Mouse (Mus musculus) ES-Bruce4 (cell line): Measurements from ENCODE around the gene Fam207a.

Source experiments
- CTCF ChIP-seq: IDR thresholded peaks from one replicate; pipeline ENCODE4 v1.8.1; 2011; ENCODE audit warnings: low read depth, low read length
- EP300 ChIP-seq: IDR thresholded peaks from 2 replicates; pipeline ENCODE4 v1.6.1; 2011; ENCODE audit warnings: low read depth, low read length; ENCODE audit not compliant: insufficient read depth
- POLR2A ChIP-seq: IDR thresholded peaks from one replicate; pipeline ENCODE4 v1.8.1; 2011; ENCODE audit warnings: low read length; ENCODE audit not compliant: insufficient read depth

DNA sequence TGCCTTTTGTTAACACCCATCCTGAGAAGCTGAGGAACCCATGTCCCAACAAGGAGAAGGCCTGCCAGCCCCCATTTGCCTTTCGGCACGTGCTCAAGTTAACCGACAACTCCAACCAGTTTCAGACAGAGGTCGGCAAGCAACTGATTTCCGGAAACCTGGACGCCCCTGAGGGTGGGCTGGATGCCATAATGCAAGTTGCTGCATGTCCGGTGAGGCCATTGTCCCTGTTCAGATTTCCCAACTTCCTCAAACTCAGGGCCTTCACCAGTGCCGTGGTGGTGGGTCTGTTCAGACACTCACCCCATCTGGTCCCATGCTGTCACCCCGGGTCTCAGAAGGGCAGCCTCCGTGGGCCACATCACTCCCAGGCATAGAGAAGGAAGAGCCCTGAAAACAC is 33.0 kb upstream of the Fam207a start:
- TF ChIP-seq CTCF (no peak), POLR2A (no peak), EP300 (no peak)
